ENCODE assay signal across 15 mouse cellular contexts in genomic region chr7:125900386-125901161, GRCm38 (mm10).
DNase-seq lines count a peak whose midpoint lies in the region; ATAC-seq and TF ChIP-seq lines count a peak whose summit lies in the region.
"Had no signal": no experiment of that assay in that cellular context is flagged by ENCODE, and none has a peak within 500 bp of the region (broad histone marks: within the 10 kb centered on the region; RNA-seq: fewer than 3 reads in every experiment).

No protein-coding gene starts in this region.

- no peak overlapping the region for H3K27ac ChIP-seq in heart, embryonic 13.5 days (replicated peaks)
- H3K27ac ChIP-seq in midbrain, embryonic 13.5 days = no peak overlapping the region
- H3K27ac ChIP-seq in midbrain, embryonic 10.5 days (replicated peaks) = no peak overlapping the region
- H3K27ac ChIP-seq in cerebellum, adult 2 months (ENCODE audit: insufficient read depth, low read length) = no peak overlapping the region

- 45% methylated on average over 13 of the region's 13 CpGs for WGBS in heart, embryonic 13.5 days
- 52% methylated on average over 13 of the region's 13 CpGs for WGBS in midbrain, embryonic 13.5 days
- 76% methylated on average over 12 of the region's 13 CpGs for WGBS in midbrain, embryonic 10.5 days
- 75% methylated on average over 13 of the region's 13 CpGs for WGBS in cerebellum, adult 2 months

- no peak overlapping the region for H3K4me2 ChIP-seq in heart, embryonic 13.5 days
- H3K4me2 ChIP-seq in midbrain, embryonic 13.5 days (replicated peaks) = no peak overlapping the region

- no peaks in the 10 kb centered on the region for H3K36me3 ChIP-seq in heart, embryonic 13.5 days
- H3K36me3 ChIP-seq in midbrain, embryonic 13.5 days = no peaks in the 10 kb centered on the region
- H3K36me3 ChIP-seq in midbrain, embryonic 10.5 days = no peaks in the 10 kb centered on the region

- H3K9me3 ChIP-seq in heart, embryonic 13.5 days = no peaks in the 10 kb centered on the region
- no peaks in the 10 kb centered on the region for H3K9me3 ChIP-seq in midbrain, embryonic 13.5 days
- H3K9me3 ChIP-seq in midbrain, embryonic 10.5 days (replicated peaks) = no peaks in the 10 kb centered on the region

- H3K27me3 ChIP-seq in heart, embryonic 13.5 days (replicated peaks) = 0 out of 2 replicates have a peak, but pooled peaks cover 5% of the 10 kb centered on the region
- no peaks in the 10 kb centered on the region for H3K27me3 ChIP-seq in midbrain, embryonic 13.5 days
- no peaks in the 10 kb centered on the region; the same call in 1 of the 2 replicates for H3K27me3 ChIP-seq in midbrain, embryonic 10.5 days (ENCODE audit: low read depth, poor library complexity, severe bottlenecking)
- H3K27me3 ChIP-seq in cerebellum, adult 2 months (ENCODE audit: control insufficient read depth, insufficient read depth, low read length) = no peaks in the 10 kb centered on the region

- peak overlapping the region; percentile 29; the same call in 1 of the 2 replicates for H3K9ac ChIP-seq in heart, embryonic 13.5 days
- no peak overlapping the region for H3K9ac ChIP-seq in midbrain, embryonic 13.5 days (replicated peaks)

- no peak for ATAC-seq in heart, embryonic 13.5 days (ENCODE audit: extremely low read depth, insufficient number of reproducible peaks, low FRiP score, low TSS enrichment)
- peak; percentile 68; the same call in 1 of the 2 replicates for ATAC-seq in midbrain, embryonic 13.5 days
- ATAC-seq: inflammation-experienced regulatory T-cells, adult 6 months had no signal

- no peak for TF ChIP-seq POLR2A in cerebellum, adult 2 months (IDR thresholded peaks at IDR 0.05; ENCODE audit: borderline replicate concordance, insufficient read depth, low read length)

- no peak for TF ChIP-seq CTCF in cerebellum, adult 2 months (IDR thresholded peaks at IDR 0.05; ENCODE audit: borderline replicate concordance, insufficient read depth, low read depth, low read length)

- peaks cover 33% of the 10 kb centered on the region for H3K4me1 ChIP-seq in heart, embryonic 13.5 days
- peaks cover 18% of the 10 kb centered on the region for H3K4me1 ChIP-seq in midbrain, embryonic 13.5 days (replicated peaks)
- H3K4me1 ChIP-seq in midbrain, embryonic 10.5 days = peaks cover 13% of the 10 kb centered on the region
- H3K4me1 ChIP-seq in cerebellum, adult 2 months (ENCODE audit: control insufficient read depth, insufficient read depth, low read length) = peaks cover 4% of the 10 kb centered on the region; the same call in 1 of the 2 replicates

- no peak overlapping the region for H3K4me3 ChIP-seq in heart, embryonic 13.5 days
- no peak overlapping the region for H3K4me3 ChIP-seq in midbrain, embryonic 13.5 days (replicated peaks)
- H3K4me3 ChIP-seq in midbrain, embryonic 10.5 days = no peak overlapping the region
- no peak overlapping the region for H3K4me3 ChIP-seq in cerebellum, adult 2 months (replicated peaks; ENCODE audit: insufficient read depth, low read depth, low read length)

- peak; percentile 75 for DNase-seq in adrenal gland, adult 2 months
- DNase-seq in adrenal gland, postnatal 10 days = no peak
- DNase-seq in heart, adult 9 months (ENCODE audit: low spot score in 2 of 2) = no peak
- no peak for DNase-seq in midbrain, embryonic 10.5 days (ENCODE audit: low spot score)
- no peak for DNase-seq in layer of hippocampus, adult 11-12 months (ENCODE audit: low spot score)
- DNase-seq in cerebellum, adult 2 months = no peak
- DNase-seq: cerebellum, adult 11-12 months; gastrocnemius, postnatal 14 days; kidney, adult 9 months; liver; lung, adult 18-20 months; thymus, postnatal 36 days had no signal
